Mouse (Mus musculus): ENCODE measurements around the gene A830031A19Rik. TPM values are rescaled to one million over a fixed set of nuclear protein-coding genes. Genes with fewer than 3 reads are reported as not detected.

Gene A830031A19Rik
- total and polyA plus RNA-seq, 3 experiments: not detected

DNA sequence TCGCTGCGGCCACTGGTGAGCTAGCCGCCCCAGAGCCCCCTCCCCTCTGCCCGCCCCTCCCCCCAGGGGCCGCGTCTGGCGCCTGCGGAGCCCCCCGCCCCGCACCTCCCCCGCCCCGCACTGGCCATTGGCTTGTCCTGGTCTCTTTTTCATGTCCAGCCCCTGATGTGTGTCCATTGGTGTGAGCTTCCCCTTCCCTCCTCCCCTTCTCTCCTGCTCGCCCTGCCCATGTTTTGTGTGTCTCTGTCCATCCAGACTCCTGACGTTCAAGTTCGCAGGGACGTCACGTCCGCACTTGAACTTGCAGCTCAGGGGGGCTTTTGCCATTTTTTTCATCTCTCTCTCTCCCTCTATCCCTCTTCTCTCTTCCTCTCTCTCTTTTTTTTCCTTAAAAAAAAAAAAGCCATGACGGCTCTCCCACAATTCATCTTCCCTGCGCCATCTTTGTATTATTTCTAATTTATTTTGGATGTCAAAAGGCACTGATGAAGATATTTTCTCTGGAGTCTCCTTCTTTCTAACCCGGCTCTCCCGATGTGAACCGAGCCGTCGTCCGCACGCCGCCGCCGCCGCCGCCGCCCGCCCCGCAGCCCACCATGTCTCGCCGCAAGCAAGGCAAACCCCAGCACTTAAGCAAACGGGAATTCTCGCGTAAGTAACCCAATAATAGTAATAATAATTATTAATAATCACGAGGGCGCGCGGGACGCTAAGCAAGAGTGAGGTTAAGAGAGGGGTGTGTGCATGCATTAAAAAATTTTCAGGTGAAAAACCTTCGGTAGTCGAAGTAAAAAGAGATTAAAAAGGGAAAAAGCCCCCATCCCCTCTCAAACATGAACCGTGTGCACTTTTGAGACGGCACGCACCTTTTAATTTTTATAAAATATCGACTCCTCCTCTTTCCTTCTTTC is 3.2 kb upstream of the A830031A19Rik start, which contains the start of gene Bcl11a (continued):
- TF ChIP-seq BHLHE40 (IDR thresholded peaks at IDR 0.05; ENCODE audit: borderline replicate concordance, low read depth, low read length) (no peak), MAZ (IDR thresholded peaks at IDR 0.05; ENCODE audit: low read depth, low read length) (no peak; the same call in 1 of the 2 replicates), CHD2 (IDR thresholded peaks at IDR 0.05; ENCODE audit: low read length) (no peak), SIN3A (IDR thresholded peaks at IDR 0.05; ENCODE audit: low read length) (peak; percentile 78), GABPA (IDR thresholded peaks at IDR 0.05; ENCODE audit: low read depth, low read length) (no peak), HCFC1 (IDR thresholded peaks at IDR 0.05; ENCODE audit: low read depth, low read length) (peak; percentile 60; the same call in 1 of the 2 replicates), E2F4 (IDR thresholded peaks at IDR 0.05; ENCODE audit: borderline replicate concordance, low read depth, low read length) (no peak), ELF1 (IDR thresholded peaks at IDR 0.05; ENCODE audit: low read depth, low read length) (no peak), MYC (IDR thresholded peaks at IDR 0.05; ENCODE audit: low read depth, low read length) (0 out of 2 replicates have a peak, but pooled peaks have one; percentile 36), TCF12 (IDR thresholded peaks at IDR 0.05; ENCODE audit: low read depth, low read length) (peak; percentile 70), UBTF (IDR thresholded peaks at IDR 0.05; ENCODE audit: borderline replicate concordance, insufficient read depth, low read depth, low read length) (0 out of 2 replicates have a peak, but pooled peaks have one; percentile 39), ZC3H11A (IDR thresholded peaks at IDR 0.05; ENCODE audit: low read depth, low read length) (no peak), CTCF (IDR thresholded peaks at IDR 0.05 in 2 of 3, conservative IDR thresholded peaks at IDR 0.05 in 1 of 3; ENCODE audit: control insufficient read depth in 1 of 3, insufficient read depth in 1 of 3, low read depth in 2 of 3, low read length in 3 of 3, poor library complexity in 1 of 3, severe bottlenecking in 1 of 3) (no peak), ETS1 (IDR thresholded peaks at IDR 0.05; ENCODE audit: low read depth, low read length) (peak; percentile 59), MXI1 (IDR thresholded peaks at IDR 0.05; ENCODE audit: low read depth, low read length) (no peak; the same call in 1 of the 2 replicates), KAT2A (conservative IDR thresholded peaks at IDR 0.05; ENCODE audit: low read depth, low read length) (no peak; the same call in 1 of the 2 replicates), USF2 (IDR thresholded peaks at IDR 0.05; ENCODE audit: borderline replicate concordance in 1 of 2, insufficient read depth in 1 of 2, low read depth in 1 of 2, low read length in 2 of 2) (no peak), USF1 (IDR thresholded peaks at IDR 0.05; ENCODE audit: low read depth, low read length) (no peak), MYB (IDR thresholded peaks at IDR 0.05; ENCODE audit: low read depth, low read length) (no peak), MAFK (IDR thresholded peaks at IDR 0.05; ENCODE audit: borderline replicate concordance, low read depth, low read length) (no peak), RAD21 (IDR thresholded peaks at IDR 0.05; ENCODE audit: low read depth, low read length) (no peak), ZNF384 (IDR thresholded peaks at IDR 0.05; ENCODE audit: low read depth, low read length) (peak; percentile 95)

Data from MEL (cell line).